Mouse (Mus musculus) liver (tissue): ENCODE measurements around the gene Man2b1.
"Not testable (repeated sequence)": the region's sequence is repeated elsewhere in the genome, so short reads cannot be mapped to it uniquely, and the experiment has no call there.

Experiments used
- DNase-seq: peaks from one replicate; pipeline ENCODE4 v3.0.0-alpha.2; 2020; ENCODE audit warnings: mixed read lengths

Man2b1 gene

GRCm38 (mm10) chr8:85074167-85074566 lies 8.9 kb upstream of the Man2b1 start:
- no peak for DNase-seq

GRCm38 (mm10) chr8:85074617-85075016 lies 8.5 kb upstream of the Man2b1 start:
- DNase-seq: no peak

GRCm38 (mm10) chr8:85076001-85076400 lies 7.1 kb upstream of the Man2b1 start:
- DNase-seq: peak; percentile 74

- DNase-seq: peak; percentile 88
These were observed 6.1 kb upstream of the Man2b1 start for GRCm38 (mm10) chr8:85076993-85077392.

GRCm38 (mm10) chr8:85080214-85080531 lies 2.9 kb upstream of the Man2b1 start:
- no peak for DNase-seq

GRCm38 (mm10) chr8:85080532-85081215 lies 2.4 kb upstream of the Man2b1 start, which contains the start of gene Wdr83os:
TSS of gene Wdr83os (plus strand) at chr8:85080740.
- DNase-seq: peak; percentile 58

- DNase-seq: peak; percentile 83
These were observed 1.9 kb upstream of the Man2b1 start, which contains the start of gene Wdr83 for GRCm38 (mm10) chr8:85081216-85081555. TSS of gene Wdr83 (minus strand) at chr8:85081306.

GRCm38 (mm10) chr8:85082169-85082568 lies 901 bp upstream of the Man2b1 start:
- not testable (repeated sequence) for DNase-seq

GRCm38 (mm10) chr8:85084633-85085032 lies 1.6 kb downstream of the Man2b1 start:
- DNase-seq: no peak

- DNase-seq: no peak
These were observed 3.2 kb downstream of the Man2b1 start for GRCm38 (mm10) chr8:85086238-85086637.

- no peak for DNase-seq
These were observed 5.7 kb downstream of the Man2b1 start for GRCm38 (mm10) chr8:85088771-85089170.

GRCm38 (mm10) chr8:85090856-85091255 lies 7.8 kb downstream of the Man2b1 start:
- peak; percentile 1 for DNase-seq

GRCm38 (mm10) chr8:85091526-85092090 lies 8.5 kb downstream of the Man2b1 start:
- no peak for DNase-seq

- no peak for DNase-seq
These were observed 12.0 kb downstream of the Man2b1 start for GRCm38 (mm10) chr8:85095051-85095450.

- no peak for DNase-seq
These were observed 12.5 kb downstream of the Man2b1 start for GRCm38 (mm10) chr8:85095566-85095965.

GRCm38 (mm10) chr8:85096196-85096595 lies 13.1 kb downstream of the Man2b1 start:
- no peak for DNase-seq

- no peak for DNase-seq
These were observed 13.8 kb downstream of the Man2b1 start for GRCm38 (mm10) chr8:85096850-85097249.

- no peak for DNase-seq
These were observed 17.1 kb downstream of the Man2b1 start for GRCm38 (mm10) chr8:85100076-85100665.

- no peak for DNase-seq
These were observed 30.2 kb downstream of the Man2b1 start for GRCm38 (mm10) chr8:85113241-85113640.

- no peak for DNase-seq
These were observed 32.4 kb downstream of the Man2b1 start for GRCm38 (mm10) chr8:85115501-85115900.

- DNase-seq: no peak
These were observed 33.9 kb downstream of the Man2b1 start for GRCm38 (mm10) chr8:85116984-85117383.

- peak; percentile 74 for DNase-seq
These were observed 36.2 kb downstream of the Man2b1 start for GRCm38 (mm10) chr8:85119052-85119981.

- not testable (repeated sequence) for DNase-seq
These were observed 37.2 kb downstream of the Man2b1 start for GRCm38 (mm10) chr8:85120251-85120650.
